Mouse (Mus musculus): ENCODE results near the gene Gys2. TPM values are rescaled to one million over a fixed set of nuclear protein-coding genes. Genes with fewer than 3 reads are reported as not detected.
"Not testable (repeated sequence)": the region's sequence is repeated elsewhere in the genome, so short reads cannot be mapped to it uniquely, and the experiment has no call there.

Gene Gys2
- polyA plus RNA-seq, 1 experiment from 2014 or later, result not detected

GRCm38 (mm10) chr6:142507785-142508162 is 34.9 kb upstream of the Gys2 start, which contains the start of gene Ldhb:
TSS of gene Ldhb (minus strand) at chr6:142507957.
- peak within 1 kb of the TSS; percentile 62 for H3K4me3 ChIP-seq (ENCODE audit: low read depth, low read length)
- 0% methylated on average over 19 of the region's 19 CpGs for WGBS
- peak; percentile 97 for ATAC-seq (replicated peaks; ENCODE audit: insufficient number of reproducible peaks, low FRiP score, low TSS enrichment, low read depth)
- H3K4me1 ChIP-seq (ENCODE audit: control insufficient read depth, insufficient read depth, low read length), result 0 out of 2 replicates have a peak, but pooled peaks cover 2% of the 10 kb centered on the region
- peak within 1 kb of the TSS; percentile 48 for H3K27ac ChIP-seq (replicated peaks; ENCODE audit: low read depth, low read length)
- peak; percentile 97 for DNase-seq (ENCODE audit: low spot score)
- H3K9me3 ChIP-seq (replicated peaks; ENCODE audit: control insufficient read depth, low read length), result no peaks in the 10 kb centered on the region
- no peaks in the 10 kb centered on the region; the same call in 1 of the 2 replicates for H3K36me3 ChIP-seq (replicated peaks; ENCODE audit: control insufficient read depth, insufficient read depth, low read depth, low read length)
- no peaks in the 10 kb centered on the region for H3K27me3 ChIP-seq (ENCODE audit: control insufficient read depth, insufficient read depth, low read length)
- H3K4me2 ChIP-seq (ENCODE audit: low read depth, low read length), result peak within 1 kb of the TSS; percentile 79
- H3K9ac ChIP-seq (replicated peaks; ENCODE audit: low read length), result peak within 1 kb of the TSS; percentile 80

DNA sequence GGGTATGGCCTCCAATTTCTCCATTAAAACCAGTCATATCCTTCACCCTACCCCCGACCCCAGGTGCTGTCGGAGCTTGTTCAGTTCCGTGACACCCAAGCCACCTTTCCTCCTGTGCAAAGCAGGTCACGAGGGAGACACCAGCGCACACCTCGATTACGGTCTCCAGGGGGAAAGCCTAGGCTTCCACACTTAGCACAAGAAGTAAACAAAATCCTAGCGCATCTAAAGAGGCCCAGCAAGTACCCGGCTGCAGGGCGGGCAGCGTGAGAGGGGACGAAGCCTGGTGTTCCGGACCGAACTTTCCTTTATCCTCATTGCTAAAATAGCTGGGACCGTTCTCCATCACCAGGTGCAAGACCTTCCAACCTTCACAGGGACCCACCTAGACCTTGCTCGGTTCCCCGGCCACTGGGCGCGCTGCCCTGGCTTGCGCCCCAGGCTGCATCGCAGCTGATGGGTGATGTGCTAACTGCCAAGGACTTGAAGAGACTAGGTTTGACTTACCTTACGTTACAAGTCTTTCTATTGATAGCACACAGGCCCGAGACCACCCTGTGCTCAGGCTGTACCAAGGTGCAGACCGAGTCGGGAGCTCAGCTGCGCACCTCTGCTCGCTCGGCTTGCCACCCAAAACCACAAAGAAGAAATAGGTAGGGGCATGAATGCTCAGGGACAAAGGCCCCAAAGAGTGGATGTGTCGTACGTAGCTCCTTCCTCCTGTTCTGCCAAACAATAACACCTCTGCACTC is 34.3 kb upstream of the Gys2 start:
- DNase-seq (ENCODE audit: low spot score) (peak; percentile 27), ATAC-seq (replicated peaks; ENCODE audit: insufficient number of reproducible peaks, low FRiP score, low TSS enrichment, low read depth) (peak; percentile 50)
- Histone ChIP-seq H3K4me2 (ENCODE audit: low read depth, low read length) (peak overlapping the region; percentile 79), H3K4me3 (ENCODE audit: low read depth, low read length) (peak overlapping the region; percentile 62), H3K36me3 (replicated peaks; ENCODE audit: control insufficient read depth, insufficient read depth, low read depth, low read length) (no peaks in the 10 kb centered on the region; the same call in 1 of the 2 replicates), H3K27me3 (ENCODE audit: control insufficient read depth, insufficient read depth, low read length) (no peaks in the 10 kb centered on the region), H3K4me1 (ENCODE audit: control insufficient read depth, insufficient read depth, low read length) (0 out of 2 replicates have a peak, but pooled peaks cover 2% of the 10 kb centered on the region), H3K9me3 (replicated peaks; ENCODE audit: control insufficient read depth, low read length) (no peaks in the 10 kb centered on the region), H3K9ac (replicated peaks; ENCODE audit: low read length) (peak overlapping the region; percentile 80), H3K27ac (replicated peaks; ENCODE audit: low read depth, low read length) (peak overlapping the region; percentile 48; the same call in 1 of the 2 replicates)
- WGBS, result 1% methylated on average over 30 of the region's 30 CpGs

GRCm38 (mm10) chr6:142506338-142507032 is 33.6 kb upstream of the Gys2 start:
- peak overlapping the region; percentile 62 for H3K4me3 ChIP-seq (ENCODE audit: low read depth, low read length)
- H3K27ac ChIP-seq (replicated peaks; ENCODE audit: low read depth, low read length), result no peak overlapping the region
- no peak for DNase-seq (ENCODE audit: low spot score)
- H3K4me1 ChIP-seq (ENCODE audit: control insufficient read depth, insufficient read depth, low read length), result 0 out of 2 replicates have a peak, but pooled peaks cover 2% of the 10 kb centered on the region
- peak overlapping the region; percentile 80 for H3K9ac ChIP-seq (replicated peaks; ENCODE audit: low read length)
- no peaks in the 10 kb centered on the region; the same call in 1 of the 2 replicates for H3K36me3 ChIP-seq (replicated peaks; ENCODE audit: control insufficient read depth, insufficient read depth, low read depth, low read length)
- H3K4me2 ChIP-seq (ENCODE audit: low read depth, low read length), result peak overlapping the region; percentile 79
- H3K9me3 ChIP-seq (replicated peaks; ENCODE audit: control insufficient read depth, low read length), result no peaks in the 10 kb centered on the region
- 5% methylated on average over 10 of the region's 10 CpGs for WGBS
- ATAC-seq (replicated peaks; ENCODE audit: insufficient number of reproducible peaks, low FRiP score, low TSS enrichment, low read depth), result no peak
- H3K27me3 ChIP-seq (ENCODE audit: control insufficient read depth, insufficient read depth, low read length), result no peaks in the 10 kb centered on the region

DNA sequence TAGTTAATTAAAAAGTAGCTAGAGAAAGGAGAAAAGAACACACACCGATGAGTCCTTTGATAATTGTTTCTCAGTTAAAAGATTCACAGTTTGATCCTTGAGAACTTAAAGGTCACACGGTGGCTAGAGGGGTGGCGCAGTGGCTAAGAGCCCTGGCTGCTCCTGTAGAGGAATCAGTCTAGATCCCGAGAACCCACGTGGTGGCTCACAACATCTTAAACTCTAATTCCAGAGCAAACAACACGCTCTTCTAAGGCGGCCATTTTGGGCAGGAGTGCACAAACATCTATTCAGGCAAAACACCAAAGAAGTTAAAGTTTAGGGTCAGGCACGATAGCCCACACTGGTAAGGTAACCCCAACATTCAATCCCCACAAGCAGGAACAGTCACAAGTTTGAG is 30.7 kb upstream of the Gys2 start:
- Histone ChIP-seq H3K4me3 (ENCODE audit: low read depth, low read length) (no peak overlapping the region), H3K36me3 (replicated peaks; ENCODE audit: control insufficient read depth, insufficient read depth, low read depth, low read length) (no peaks in the 10 kb centered on the region; the same call in 1 of the 2 replicates), H3K4me2 (ENCODE audit: low read depth, low read length) (no peak overlapping the region), H3K4me1 (ENCODE audit: control insufficient read depth, insufficient read depth, low read length) (0 out of 2 replicates have a peak, but pooled peaks cover 2% of the 10 kb centered on the region), H3K9me3 (replicated peaks; ENCODE audit: control insufficient read depth, low read length) (no peaks in the 10 kb centered on the region), H3K27me3 (ENCODE audit: control insufficient read depth, insufficient read depth, low read length) (no peaks in the 10 kb centered on the region), H3K9ac (replicated peaks; ENCODE audit: low read length) (no peak overlapping the region), H3K27ac (replicated peaks; ENCODE audit: low read depth, low read length) (no peak overlapping the region)
- no peak for ATAC-seq (replicated peaks; ENCODE audit: insufficient number of reproducible peaks, low FRiP score, low TSS enrichment, low read depth)
- DNase-seq (ENCODE audit: low spot score), result no peak
- WGBS, result 77% methylated on average over 8 of the region's 8 CpGs

DNA sequence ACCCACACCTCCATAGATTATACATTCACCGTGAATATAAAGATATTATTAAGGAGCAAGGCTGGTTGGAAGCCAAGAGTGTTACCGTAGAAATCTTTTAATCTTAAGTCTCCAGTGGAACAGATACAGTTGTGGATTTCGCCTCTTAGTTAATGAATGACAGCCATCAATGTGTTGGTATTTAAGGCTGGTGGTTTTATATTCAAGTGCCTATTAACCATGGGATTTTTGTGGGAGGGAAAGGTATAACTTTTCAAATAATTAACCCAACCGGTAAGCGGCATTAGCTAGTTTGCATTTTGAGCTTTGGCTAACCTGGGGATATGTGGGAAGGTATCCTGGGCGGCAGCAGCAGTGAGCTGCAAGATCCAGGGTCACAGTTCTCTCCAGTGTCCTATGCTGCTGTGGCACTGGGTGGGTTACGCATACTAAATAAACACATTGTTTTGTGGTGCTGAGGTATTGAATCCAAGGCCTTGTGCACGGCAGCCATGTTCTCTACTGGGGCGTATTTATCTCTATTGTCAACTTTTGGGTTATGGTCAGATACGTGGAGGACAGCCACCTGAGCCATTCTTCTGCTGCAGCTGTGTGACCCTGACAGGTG is 29.7 kb upstream of the Gys2 start:
- no peak overlapping the region for H3K4me3 ChIP-seq (ENCODE audit: low read depth, low read length)
- H3K4me1 ChIP-seq (ENCODE audit: control insufficient read depth, insufficient read depth, low read length), result no peaks in the 10 kb centered on the region
- H3K9ac ChIP-seq (replicated peaks; ENCODE audit: low read length), result no peak overlapping the region
- no peaks in the 10 kb centered on the region for H3K9me3 ChIP-seq (replicated peaks; ENCODE audit: control insufficient read depth, low read length)
- H3K27ac ChIP-seq (replicated peaks; ENCODE audit: low read depth, low read length), result no peak overlapping the region
- no peak overlapping the region for H3K4me2 ChIP-seq (ENCODE audit: low read depth, low read length)
- no peaks in the 10 kb centered on the region for H3K27me3 ChIP-seq (ENCODE audit: control insufficient read depth, insufficient read depth, low read length)
- WGBS, result 92% methylated on average over 10 of the region's 10 CpGs
- H3K36me3 ChIP-seq (replicated peaks; ENCODE audit: control insufficient read depth, insufficient read depth, low read depth, low read length), result peaks cover 5% of the 10 kb centered on the region
- DNase-seq (ENCODE audit: low spot score) (no peak), ATAC-seq (replicated peaks; ENCODE audit: insufficient number of reproducible peaks, low FRiP score, low TSS enrichment, low read depth) (no peak)

- H3K4me1 ChIP-seq (ENCODE audit: control insufficient read depth, insufficient read depth, low read length); H3K27me3 ChIP-seq (ENCODE audit: control insufficient read depth, insufficient read depth, low read length); H3K4me2 ChIP-seq (ENCODE audit: low read depth, low read length); H3K9me3 ChIP-seq (replicated peaks; ENCODE audit: control insufficient read depth, low read length); H3K36me3 ChIP-seq (replicated peaks; ENCODE audit: control insufficient read depth, insufficient read depth, low read depth, low read length); H3K27ac ChIP-seq (replicated peaks; ENCODE audit: low read depth, low read length); ATAC-seq (replicated peaks; ENCODE audit: insufficient number of reproducible peaks, low FRiP score, low TSS enrichment, low read depth); DNase-seq (ENCODE audit: low spot score); H3K9ac ChIP-seq (replicated peaks; ENCODE audit: low read length); H3K4me3 ChIP-seq (ENCODE audit: low read depth, low read length): not testable (repeated sequence)
- WGBS, result 97% methylated on average over 6 of the region's 6 CpGs
Observed at GRCm38 (mm10) chr6:142490114-142490513, 17.2 kb upstream of the Gys2 start.

- Histone ChIP-seq H3K36me3 (replicated peaks; ENCODE audit: control insufficient read depth, insufficient read depth, low read depth, low read length) (peaks cover 4% of the 10 kb centered on the region), H3K9ac (replicated peaks; ENCODE audit: low read length) (no peak overlapping the region), H3K27ac (replicated peaks; ENCODE audit: low read depth, low read length) (no peak overlapping the region), H3K4me3 (ENCODE audit: low read depth, low read length) (no peak overlapping the region), H3K27me3 (ENCODE audit: control insufficient read depth, insufficient read depth, low read length) (no peaks in the 10 kb centered on the region), H3K4me1 (ENCODE audit: control insufficient read depth, insufficient read depth, low read length) (no peaks in the 10 kb centered on the region), H3K9me3 (replicated peaks; ENCODE audit: control insufficient read depth, low read length) (no peaks in the 10 kb centered on the region), H3K4me2 (ENCODE audit: low read depth, low read length) (no peak overlapping the region)
- DNase-seq (ENCODE audit: low spot score), result no peak
- WGBS, result 88% methylated on average over 9 of the region's 9 CpGs
- no peak for ATAC-seq (replicated peaks; ENCODE audit: insufficient number of reproducible peaks, low FRiP score, low TSS enrichment, low read depth)
Observed at GRCm38 (mm10) chr6:142487638-142488037, 14.7 kb upstream of the Gys2 start.

Data from embryonic facial prominence, embryonic 11.5 days (tissue).